Mouse (Mus musculus): Measurements from ENCODE around the gene Arntl2.

DNA sequence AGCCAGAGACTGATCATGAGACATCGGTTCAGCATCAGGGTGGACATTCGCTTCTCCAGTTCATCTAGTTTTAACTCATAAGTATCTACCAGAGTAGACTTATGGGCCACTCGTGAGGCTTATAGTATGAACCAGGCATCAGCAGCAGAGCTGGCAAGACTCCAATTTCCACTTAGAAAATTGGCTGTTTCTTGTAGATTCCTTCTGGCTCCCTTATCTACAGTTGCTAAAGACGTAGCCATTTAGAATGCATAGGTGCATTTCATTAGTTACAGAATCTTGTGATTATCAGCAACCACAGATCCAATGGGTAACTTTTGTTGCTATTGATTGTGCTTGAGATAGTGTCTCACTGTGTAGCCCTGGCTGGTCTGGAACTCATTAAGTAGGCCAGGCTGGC, 56.9 kb downstream of the Arntl2 start:
- TF ChIP-seq POLR2A (IDR thresholded peaks at IDR 0.05; ENCODE audit: low read depth, low read length): no peak
- no peak for TF ChIP-seq CTCF (IDR thresholded peaks at IDR 0.05; ENCODE audit: borderline replicate concordance, insufficient read depth, low read length)
